Mouse (Mus musculus) heart, embryonic 11.5 days (tissue): ENCODE measurements around the gene Cebpb. TPM values are rescaled to one million over a fixed set of nuclear protein-coding genes. Genes with fewer than 3 reads are reported as not detected.
A peak's percentile ranks its signal among the peaks of the same experiment; 100 is the strongest.

Source experiments
- ATAC-seq: fragments of 200-750 bp; cut with Nextera tagmentation; replicated peaks from 2 replicates; pipeline ENCODE4 v1.8.0; 2017; ENCODE audit warnings: moderate library complexity; ENCODE audit not compliant: insufficient number of reproducible peaks, low FRiP score, low TSS enrichment
- H3K27ac ChIP-seq: fragments of 300-500 bp; sonication (generic); 2 replicates; pipeline ENCODE4 v1.5.1; 2014; ENCODE audit warnings: mild to moderate bottlenecking, low read depth, low read length
- H3K27me3 ChIP-seq: fragments of 300-500 bp; sonication (generic); 2 replicates; pipeline ENCODE4 v1.6.1; 2014; ENCODE audit warnings: mild to moderate bottlenecking, low read length, mixed read lengths; ENCODE audit not compliant: control insufficient read depth, insufficient read depth
- H3K36me3 ChIP-seq: fragments of 300-500 bp; sonication (generic); 2 replicates; pipeline ENCODE4 v1.6.1; 2014; ENCODE audit warnings: mild to moderate bottlenecking, low read length, moderate library complexity, mixed read lengths; ENCODE audit not compliant: control insufficient read depth, insufficient read depth
- H3K4me1 ChIP-seq: fragments of 300-500 bp; sonication (generic); 2 replicates; pipeline ENCODE4 v1.6.1; 2014; ENCODE audit warnings: low read length; ENCODE audit not compliant: control insufficient read depth, insufficient read depth
- H3K4me2 ChIP-seq: fragments of 300-500 bp; sonication (generic); 2 replicates; pipeline ENCODE4 v1.6.1; 2014; ENCODE audit warnings: mild to moderate bottlenecking, moderate library complexity
- H3K4me3 ChIP-seq: fragments of 300-500 bp; sonication (generic); 2 replicates; pipeline ENCODE4 v1.5.1; 2014; ENCODE audit warnings: low read depth, low read length
- H3K9ac ChIP-seq: fragments of 300-500 bp; sonication (generic); 2 replicates; pipeline ENCODE4 v1.6.1; 2014; ENCODE audit warnings: mild to moderate bottlenecking, low read depth, low read length, moderate library complexity
- H3K9me3 ChIP-seq: fragments of 300-500 bp; sonication (generic); replicated peaks from 2 replicates; pipeline ENCODE4 v1.6.1; 2016; ENCODE audit warnings: low read length; ENCODE audit not compliant: control insufficient read depth
- WGBS: fragments of 180-500 bp; shearing (Covaris S2); extraction: QIAGEN DNeasy Blood & Tissue Kit; methylation state at CpG from one replicate; pipeline ENCODE4 v1.1.7; 2014; ENCODE audit not compliant: insufficient replicate concordance; 5-methylcytosine and 5-hydroxymethylcytosine counted together
- polyA plus RNA-seq: library from polyadenylated mRNA; unstranded; fragments of >200 nt; fragmentation: Nextera tagmentation; extraction: Ambion mirVana; gene quantifications from 2 replicates; pipeline ENCODE4 v1.2.1, GENCODE M21; 2014

Gene Cebpb
- polyA plus RNA-seq, 1 experiment from 2014 or later: 8.0 TPM

DNA sequence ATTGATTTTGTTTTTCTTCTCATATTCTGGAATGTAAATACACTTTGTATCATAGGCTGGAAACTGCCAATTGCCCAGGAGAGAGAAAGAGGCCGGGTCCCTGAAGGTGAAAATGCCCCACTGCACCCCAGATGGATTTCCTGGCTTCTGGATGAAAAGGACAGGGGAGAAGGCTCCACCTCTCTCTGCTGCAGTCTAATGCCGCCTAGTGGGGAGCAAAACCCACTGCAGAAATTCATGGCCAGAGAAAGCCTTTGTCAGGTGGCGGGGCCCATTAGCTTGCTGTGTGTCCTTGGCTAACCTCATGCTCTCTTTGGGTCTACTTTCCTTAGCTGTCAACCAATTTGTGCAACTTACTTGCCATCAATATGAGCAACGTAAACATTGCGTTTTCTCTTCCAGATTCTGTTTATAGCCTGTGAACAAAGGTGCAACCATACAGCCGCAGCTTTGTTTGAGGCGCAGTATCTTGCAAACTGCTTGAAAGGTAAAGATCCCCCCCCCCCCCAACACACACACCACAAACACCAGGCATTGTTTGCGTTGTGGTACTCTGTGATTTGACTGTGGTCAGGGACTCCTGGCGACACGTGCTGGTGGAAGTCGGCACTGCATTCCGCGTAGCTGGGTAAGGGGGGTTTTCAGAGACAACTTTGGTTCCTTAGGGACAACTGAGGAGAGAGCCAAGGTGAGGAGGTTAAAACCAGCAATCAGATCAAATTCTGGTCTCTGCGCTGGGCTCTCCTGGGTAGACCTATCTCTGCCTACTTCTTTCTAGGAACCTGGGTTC lies 13.4 kb upstream of the Cebpb start:
- no peak for ATAC-seq
- WGBS: 36% methylated on average over 14 of the region's 14 CpGs
- peaks cover 6% of the 10 kb centered on the region; the same call in 1 of the 2 replicates for H3K4me1 ChIP-seq

DNA sequence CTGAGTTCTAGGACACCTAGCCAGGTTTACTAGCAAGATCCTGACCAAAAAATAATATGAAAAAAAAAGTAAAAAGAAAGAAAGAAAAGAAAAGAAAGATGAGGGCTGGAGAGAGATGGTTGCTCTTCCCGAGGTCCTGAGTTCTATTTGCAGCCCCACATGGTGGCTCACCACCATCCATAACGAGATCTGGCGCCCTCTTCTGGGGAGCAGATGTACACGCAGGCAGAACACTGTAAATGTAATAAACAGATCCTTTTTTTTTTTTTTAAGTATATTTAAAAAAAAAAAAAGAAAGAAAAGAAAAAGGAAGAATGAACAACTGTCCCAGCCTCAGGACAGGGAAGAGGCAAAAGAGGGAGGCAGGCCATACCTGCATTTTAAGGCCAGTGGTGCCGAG lies 10.1 kb upstream of the Cebpb start:
- Histone ChIP-seq H3K4me2 (no peak overlapping the region), H3K4me1 (peaks cover 3% of the 10 kb centered on the region; the same call in 1 of the 2 replicates), H3K36me3 (no peaks in the 10 kb centered on the region), H3K9ac (no peak overlapping the region), H3K9me3 (no peaks in the 10 kb centered on the region), H3K27ac (no peak overlapping the region), H3K27me3 (0 out of 2 replicates have a peak, but pooled peaks cover 5% of the 10 kb centered on the region), H3K4me3 (no peak overlapping the region)
- 49% methylated on average over 5 of the region's 5 CpGs for WGBS
- no peak for ATAC-seq

More for the DNA sequence above, 13.4 kb upstream of the Cebpb start:
- Histone ChIP-seq H3K36me3 (no peaks in the 10 kb centered on the region), H3K9ac (no peak overlapping the region), H3K9me3 (no peaks in the 10 kb centered on the region), H3K27me3 (0 out of 2 replicates have a peak, but pooled peaks cover 5% of the 10 kb centered on the region), H3K27ac (no peak overlapping the region), H3K4me2 (no peak overlapping the region), H3K4me3 (no peak overlapping the region)

DNA sequence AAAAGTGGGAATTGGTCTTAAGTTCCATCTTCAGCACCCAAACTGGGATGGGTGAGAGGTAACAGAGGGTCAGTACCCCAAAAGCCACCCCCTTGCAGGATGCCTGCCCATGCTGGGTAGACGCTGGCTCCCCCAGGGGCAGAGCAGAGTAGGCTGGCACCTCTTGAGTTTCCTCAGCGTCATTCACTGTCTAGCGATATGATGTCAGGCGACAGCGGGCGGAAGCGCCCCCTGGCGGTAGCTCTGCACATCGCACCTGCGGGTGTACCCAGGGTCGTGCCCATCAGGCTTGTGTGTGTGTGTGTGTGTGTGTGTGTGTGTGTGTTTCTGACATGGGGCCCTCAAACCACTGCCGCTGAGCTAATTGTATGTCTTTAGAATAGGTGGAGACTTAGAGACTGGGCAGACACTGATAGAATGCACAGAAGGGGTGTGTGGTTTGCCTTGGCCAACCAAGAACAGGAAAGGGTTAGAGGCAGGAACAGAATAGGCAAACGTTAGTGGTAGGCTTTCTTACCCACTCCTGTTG lies 8.7 kb upstream of the Cebpb start:
- Histone ChIP-seq H3K4me2 (no peak overlapping the region), H3K4me1 (peaks cover 3% of the 10 kb centered on the region; the same call in 1 of the 2 replicates), H3K27ac (no peak overlapping the region), H3K9ac (no peak overlapping the region), H3K36me3 (no peaks in the 10 kb centered on the region), H3K27me3 (0 out of 2 replicates have a peak, but pooled peaks cover 5% of the 10 kb centered on the region), H3K9me3 (no peaks in the 10 kb centered on the region), H3K4me3 (no peak overlapping the region)
- peak; percentile 60; the same call in 1 of the 2 replicates for ATAC-seq
- WGBS: 4% methylated on average over 13 of the region's 13 CpGs

GRCm38 (mm10) chr2:167680657-167681056 lies 8.1 kb upstream of the Cebpb start:
- H3K4me1 ChIP-seq: no peaks in the 10 kb centered on the region
- no peaks in the 10 kb centered on the region for H3K9me3 ChIP-seq
- 0 out of 2 replicates have a peak, but pooled peaks cover 5% of the 10 kb centered on the region for H3K27me3 ChIP-seq
- H3K9ac ChIP-seq: no peak overlapping the region
- no peak overlapping the region for H3K27ac ChIP-seq
- H3K4me2 ChIP-seq: no peak overlapping the region
- H3K4me3 ChIP-seq: no peak overlapping the region
- no peaks in the 10 kb centered on the region for H3K36me3 ChIP-seq
- no peak for ATAC-seq
- WGBS: 44% methylated on average over 5 of the region's 5 CpGs

- Histone ChIP-seq H3K4me1 (peaks cover 6% of the 10 kb centered on the region; the same call in 1 of the 2 replicates), H3K9ac (no peak overlapping the region), H3K36me3 (no peaks in the 10 kb centered on the region), H3K4me2 (no peak overlapping the region), H3K27ac (no peak overlapping the region), H3K27me3 (peaks cover 14% of the 10 kb centered on the region), H3K4me3 (no peak overlapping the region), H3K9me3 (no peaks in the 10 kb centered on the region)
- ATAC-seq: no peak
- WGBS: 71% methylated on average over 3 of the region's 3 CpGs
Observed at GRCm38 (mm10) chr2:167683721-167684120, 5.0 kb upstream of the Cebpb start.

DNA sequence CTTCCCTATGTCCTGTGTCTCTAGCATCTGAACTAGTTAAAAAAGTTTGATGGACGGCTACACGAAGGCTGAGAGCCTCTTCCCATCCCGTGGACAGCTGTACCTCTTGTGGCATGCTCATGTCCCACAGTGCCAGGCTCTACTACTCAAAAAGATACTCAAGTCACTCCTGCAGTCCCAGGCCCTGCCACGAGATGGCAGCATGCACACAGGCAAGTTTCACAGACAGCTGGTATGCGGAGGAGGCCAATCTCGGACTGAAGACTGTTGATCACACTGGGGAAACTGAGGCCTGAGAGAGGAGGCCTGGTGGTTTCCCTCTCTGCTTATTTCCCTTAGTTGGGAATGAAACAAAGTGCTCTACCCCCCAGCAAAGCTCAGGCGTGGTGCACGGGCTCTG lies 3.6 kb upstream of the Cebpb start:
- Histone ChIP-seq H3K27me3 (peaks cover 14% of the 10 kb centered on the region), H3K9ac (no peak overlapping the region), H3K4me3 (no peak overlapping the region), H3K9me3 (no peaks in the 10 kb centered on the region), H3K27ac (no peak overlapping the region), H3K4me1 (peaks cover 6% of the 10 kb centered on the region; the same call in 1 of the 2 replicates), H3K36me3 (no peaks in the 10 kb centered on the region), H3K4me2 (no peak overlapping the region)
- 7% methylated on average over 8 of the region's 8 CpGs for WGBS
- ATAC-seq: no peak

DNA sequence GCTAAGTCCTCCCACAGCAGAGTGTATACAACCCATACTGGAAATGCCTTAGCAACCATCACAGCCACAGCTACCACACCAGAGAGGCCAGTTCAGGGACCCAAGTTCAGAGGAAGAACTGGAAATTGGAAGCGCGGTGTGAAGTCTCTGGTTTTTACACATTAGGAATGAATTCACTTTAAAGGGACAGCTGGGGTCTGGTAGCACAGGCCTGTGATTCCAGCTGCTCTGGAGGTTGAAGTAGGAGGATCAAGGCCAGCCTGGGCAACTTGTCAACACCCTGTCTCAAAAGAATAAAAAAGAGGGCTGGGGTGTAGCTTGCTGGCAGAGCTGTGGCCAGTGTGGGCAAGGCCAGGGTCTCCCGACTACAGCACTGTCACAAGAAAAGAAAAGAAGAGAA lies 2.9 kb upstream of the Cebpb start:
- Histone ChIP-seq H3K4me1 (peaks cover 11% of the 10 kb centered on the region), H3K27me3 (peaks cover 14% of the 10 kb centered on the region), H3K9me3 (no peaks in the 10 kb centered on the region), H3K4me2 (no peak overlapping the region), H3K4me3 (no peak overlapping the region), H3K9ac (no peak overlapping the region), H3K27ac (no peak overlapping the region), H3K36me3 (no peaks in the 10 kb centered on the region)
- 75% methylated on average over 3 of the region's 3 CpGs for WGBS
- no peak for ATAC-seq

DNA sequence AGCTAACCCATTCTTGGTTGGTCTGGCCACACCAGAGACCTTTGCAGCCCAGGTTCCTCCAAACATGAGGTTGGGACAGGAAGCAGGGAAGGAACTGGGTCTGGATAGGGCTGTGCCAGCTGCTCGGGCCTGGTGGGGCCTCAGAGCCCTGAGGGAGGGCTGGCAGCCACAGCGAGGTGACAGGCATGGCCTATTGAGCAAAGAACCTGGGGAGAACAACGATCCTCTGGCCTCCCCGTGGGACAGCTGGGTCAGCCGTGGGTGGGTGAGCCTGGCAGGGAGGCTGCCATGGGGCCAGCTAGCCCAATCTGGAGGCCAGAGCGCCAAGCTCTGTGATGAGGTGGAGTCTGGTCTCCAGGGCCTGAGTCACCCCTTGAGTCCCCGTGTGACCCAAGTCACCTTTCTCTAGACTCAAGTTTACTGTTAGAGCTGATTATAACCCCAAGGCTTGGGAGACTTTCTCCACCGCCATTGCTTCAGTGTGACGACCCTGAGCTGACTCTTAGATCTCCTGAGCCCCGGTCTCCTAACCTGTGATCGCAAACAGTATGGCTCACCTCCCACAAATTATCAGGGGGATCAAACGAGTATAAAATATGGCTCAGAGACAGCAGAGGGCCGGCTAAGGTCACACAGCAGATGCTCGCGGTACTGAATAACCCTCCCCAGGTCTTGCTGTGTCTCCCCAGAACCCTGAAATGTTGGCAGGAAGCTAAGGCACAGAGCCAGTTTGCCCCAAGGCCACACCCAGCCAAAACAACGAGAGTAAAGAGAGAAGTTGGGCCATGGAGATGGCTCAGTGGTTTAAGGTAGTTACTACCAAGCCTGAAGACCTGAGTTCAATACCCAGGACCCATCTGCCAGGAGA lies 2.1 kb upstream of the Cebpb start:
- H3K9me3 ChIP-seq: no peaks in the 10 kb centered on the region
- WGBS: 79% methylated on average over 16 of the region's 16 CpGs
- no peak overlapping the region for H3K4me2 ChIP-seq
- H3K27me3 ChIP-seq: peaks cover 14% of the 10 kb centered on the region
- H3K4me3 ChIP-seq: no peak overlapping the region
- H3K36me3 ChIP-seq: no peaks in the 10 kb centered on the region
- no peak overlapping the region for H3K9ac ChIP-seq
- ATAC-seq: no peak
- H3K4me1 ChIP-seq: peaks cover 17% of the 10 kb centered on the region
- no peak overlapping the region for H3K27ac ChIP-seq
